Mouse (Mus musculus) intestine, embryonic 16.5 days (tissue): ENCODE data around the gene Fank1. TPM values are rescaled to one million over a fixed set of nuclear protein-coding genes. Genes with fewer than 3 reads are reported as not detected.

ENCODE experiments used
- ATAC-seq: fragments of 200-750 bp; cut with Nextera tagmentation; 2 replicates; pipeline ENCODE4 v1.8.0; 2017; ENCODE audit warnings: moderate TSS enrichment, moderate library complexity
- H3K27ac ChIP-seq: fragments of 300-500 bp; sonication (generic); 2 replicates; pipeline ENCODE4 v1.5.1; 2014; ENCODE audit warnings: mild to moderate bottlenecking, low read length
- H3K27me3 ChIP-seq: fragments of 300-500 bp; sonication (generic); replicated peaks from 2 replicates; pipeline ENCODE4 v1.6.1; 2014; ENCODE audit warnings: low read length, control low read depth, mixed read lengths; ENCODE audit not compliant: control insufficient read depth, insufficient read depth
- H3K36me3 ChIP-seq: fragments of 300-500 bp; sonication (generic); 2 replicates; pipeline ENCODE4 v1.6.1; 2014; ENCODE audit warnings: low read length, control low read depth; ENCODE audit not compliant: control insufficient read depth, insufficient read depth
- H3K4me1 ChIP-seq: fragments of 300-500 bp; sonication (generic); 2 replicates; pipeline ENCODE4 v1.6.1; 2014; ENCODE audit warnings: low read length, control low read depth, mixed read lengths; ENCODE audit not compliant: control insufficient read depth, insufficient read depth
- H3K4me2 ChIP-seq: fragments of 300-500 bp; sonication (generic); 2 replicates; pipeline ENCODE4 v1.6.1; 2014; ENCODE audit warnings: low read depth, low read length, control low read depth
- H3K4me3 ChIP-seq: fragments of 300-500 bp; sonication (generic); 2 replicates; pipeline ENCODE4 v1.5.1; 2014; ENCODE audit warnings: mild to moderate bottlenecking, low read length
- H3K9ac ChIP-seq: fragments of 300-500 bp; sonication (generic); 2 replicates; pipeline ENCODE4 v1.6.1; 2014; ENCODE audit warnings: low read depth, low read length
- H3K9me3 ChIP-seq: fragments of 300-500 bp; sonication (generic); 2 replicates; pipeline ENCODE4 v1.6.1; 2016; ENCODE audit warnings: low read length, control low read depth; ENCODE audit not compliant: control insufficient read depth
- WGBS: fragments of 180-500 bp; shearing (Covaris S2); extraction: QIAGEN DNeasy Blood & Tissue Kit; methylation state at CpG from one replicate; pipeline ENCODE4 v1.1.7; 2014; 5-methylcytosine and 5-hydroxymethylcytosine counted together
- polyA plus RNA-seq: library from polyadenylated mRNA; unstranded; fragments of >200 nt; fragmentation: Nextera tagmentation; extraction: Ambion mirVana; gene quantifications from 2 replicates; pipeline ENCODE4 v1.2.1, GENCODE M21; 2015

The Fank1 gene
- polyA plus RNA-seq, 1 experiment from 2014 or later = 0.54 TPM

- Histone ChIP-seq H3K27ac (no peak overlapping the region), H3K4me2 (no peak overlapping the region), H3K4me1 (no peaks in the 10 kb centered on the region), H3K27me3 (no peaks in the 10 kb centered on the region), H3K9me3 (no peaks in the 10 kb centered on the region), H3K4me3 (no peak overlapping the region), H3K9ac (no peak overlapping the region), H3K36me3 (no peaks in the 10 kb centered on the region)
- WGBS = 41% methylated on average over 1 of the region's 1 CpGs
- ATAC-seq = peak; percentile 68; the same call in 1 of the 2 replicates
These were observed 70.5 kb downstream of the Fank1 start for GRCm38 (mm10) chr7:133847175-133847574.

- Histone ChIP-seq H3K4me3 (no peak overlapping the region), H3K27me3 (no peaks in the 10 kb centered on the region), H3K4me2 (no peak overlapping the region), H3K9me3 (no peaks in the 10 kb centered on the region), H3K9ac (no peak overlapping the region), H3K36me3 (no peaks in the 10 kb centered on the region), H3K4me1 (no peaks in the 10 kb centered on the region), H3K27ac (no peak overlapping the region)
- WGBS = 86% methylated on average over 2 of the region's 2 CpGs
- no peak for ATAC-seq
These were observed 71.5 kb downstream of the Fank1 start for GRCm38 (mm10) chr7:133848180-133848579.

- Histone ChIP-seq H3K4me2 (no peak overlapping the region), H3K4me1 (no peaks in the 10 kb centered on the region), H3K36me3 (no peaks in the 10 kb centered on the region), H3K27ac (no peak overlapping the region), H3K9me3 (no peaks in the 10 kb centered on the region), H3K27me3 (no peaks in the 10 kb centered on the region), H3K9ac (no peak overlapping the region), H3K4me3 (no peak overlapping the region)
- no peak for ATAC-seq
These were observed 74.1 kb downstream of the Fank1 start for GRCm38 (mm10) chr7:133850735-133851134.

GRCm38 (mm10) chr7:133856278-133856677 is 79.6 kb downstream of the Fank1 start:
- H3K4me2 ChIP-seq = no peak overlapping the region

GRCm38 (mm10) chr7:133858506-133858905 is 81.8 kb downstream of the Fank1 start:
- Histone ChIP-seq H3K27me3 (no peaks in the 10 kb centered on the region), H3K9ac (no peak overlapping the region), H3K4me1 (no peaks in the 10 kb centered on the region), H3K36me3 (no peaks in the 10 kb centered on the region), H3K27ac (no peak overlapping the region), H3K4me2 (no peak overlapping the region), H3K9me3 (no peaks in the 10 kb centered on the region), H3K4me3 (no peak overlapping the region)
- ATAC-seq = no peak
- WGBS = 84% methylated on average over 3 of the region's 3 CpGs

More at GRCm38 (mm10) chr7:133856278-133856677, 79.6 kb downstream of the Fank1 start:
- Histone ChIP-seq H3K4me1 (no peaks in the 10 kb centered on the region), H3K27me3 (no peaks in the 10 kb centered on the region), H3K9me3 (no peaks in the 10 kb centered on the region), H3K27ac (no peak overlapping the region), H3K36me3 (no peaks in the 10 kb centered on the region), H3K9ac (no peak overlapping the region), H3K4me3 (no peak overlapping the region)
- no peak for ATAC-seq
- 26% methylated on average over 3 of the region's 3 CpGs for WGBS

- WGBS = 49% methylated on average over 4 of the region's 4 CpGs
- Histone ChIP-seq H3K36me3 (no peaks in the 10 kb centered on the region), H3K27me3 (no peaks in the 10 kb centered on the region), H3K4me1 (no peaks in the 10 kb centered on the region), H3K9me3 (no peaks in the 10 kb centered on the region), H3K9ac (no peak overlapping the region), H3K4me2 (no peak overlapping the region), H3K4me3 (no peak overlapping the region), H3K27ac (no peak overlapping the region)
- no peak for ATAC-seq
These were observed 82.9 kb downstream of the Fank1 start for GRCm38 (mm10) chr7:133859548-133859947.

- Histone ChIP-seq H3K4me2 (no peak overlapping the region), H3K27me3 (no peaks in the 10 kb centered on the region), H3K4me3 (no peak overlapping the region), H3K9ac (no peak overlapping the region), H3K4me1 (no peaks in the 10 kb centered on the region), H3K36me3 (no peaks in the 10 kb centered on the region), H3K9me3 (no peaks in the 10 kb centered on the region), H3K27ac (no peak overlapping the region)
- ATAC-seq = no peak
- WGBS = 91% methylated on average over 6 of the region's 6 CpGs
These were observed 85.6 kb downstream of the Fank1 start for GRCm38 (mm10) chr7:133862233-133862632.

GRCm38 (mm10) chr7:133862723-133863122 is 86.1 kb downstream of the Fank1 start:
- Histone ChIP-seq H3K4me1 (no peaks in the 10 kb centered on the region), H3K9ac (no peak overlapping the region), H3K9me3 (no peaks in the 10 kb centered on the region), H3K27ac (no peak overlapping the region), H3K36me3 (no peaks in the 10 kb centered on the region), H3K27me3 (no peaks in the 10 kb centered on the region), H3K4me2 (no peak overlapping the region), H3K4me3 (no peak overlapping the region)
- ATAC-seq = no peak
- WGBS = 80% methylated on average over 5 of the region's 5 CpGs

GRCm38 (mm10) chr7:133863151-133863550 is 86.5 kb downstream of the Fank1 start:
- H3K36me3 ChIP-seq = no peaks in the 10 kb centered on the region
- H3K9ac ChIP-seq = no peak overlapping the region
- H3K9me3 ChIP-seq = no peaks in the 10 kb centered on the region
- no peak for ATAC-seq
- 50% methylated on average over 3 of the region's 3 CpGs for WGBS
- H3K4me3 ChIP-seq = no peak overlapping the region
- H3K27me3 ChIP-seq = no peaks in the 10 kb centered on the region
- H3K4me1 ChIP-seq = no peaks in the 10 kb centered on the region
- no peak overlapping the region for H3K27ac ChIP-seq
- H3K4me2 ChIP-seq = no peak overlapping the region

- Histone ChIP-seq H3K9me3 (no peaks in the 10 kb centered on the region), H3K4me1 (no peaks in the 10 kb centered on the region), H3K27me3 (no peaks in the 10 kb centered on the region), H3K27ac (no peak overlapping the region), H3K36me3 (no peaks in the 10 kb centered on the region), H3K9ac (no peak overlapping the region), H3K4me2 (no peak overlapping the region), H3K4me3 (no peak overlapping the region)
- ATAC-seq = no peak
- 94% methylated on average over 4 of the region's 4 CpGs for WGBS
These were observed 87.0 kb downstream of the Fank1 start for GRCm38 (mm10) chr7:133863684-133864083.
